Mouse (Mus musculus) CH12.LX (cell line): ENCODE results near the gene Zc3h18. TPM values are rescaled to one million over a fixed set of nuclear protein-coding genes. Genes with fewer than 3 reads are reported as not detected.

ENCODE experiments used
- DNase-seq: peaks from one replicate; pipeline ENCODE4 v3.0.0-alpha.2; 2013; ENCODE audit errors: extremely low read depth
- H3K27ac ChIP-seq: 2 replicates; pipeline ENCODE4 v1.5.1; 2012; ENCODE audit warnings: low read depth, mild to moderate bottlenecking, control low read depth, moderate library complexity; ENCODE audit not compliant: insufficient read depth
- H3K27me3 ChIP-seq: replicated peaks from 2 replicates; pipeline ENCODE3; 2012; ENCODE audit warnings: inconsistent platforms
- H3K36me3 ChIP-seq, 2 experiments: replicated peaks in 1 of 2; 2 replicates each; pipeline versions ENCODE3 to v1.6.1; 2012; ENCODE audit warnings: inconsistent platforms in 1 of 2, low read length in 1 of 2, mild to moderate bottlenecking in 1 of 2, mixed read lengths in 1 of 2, moderate library complexity in 1 of 2; ENCODE audit not compliant: control insufficient read depth in 1 of 2, insufficient read depth in 1 of 2
- H3K4me1 ChIP-seq, 2 experiments: 2 replicates each; pipeline ENCODE4 v1.6.1; 2012; ENCODE audit warnings: inconsistent platforms in 1 of 2, moderate library complexity in 1 of 2; ENCODE audit not compliant: insufficient read depth in 2 of 2, control insufficient read depth in 1 of 2
- H3K4me2 ChIP-seq: 2 replicates; pipeline ENCODE4 v1.6.1; 2012; ENCODE audit warnings: low read depth, mild to moderate bottlenecking, control low read depth; ENCODE audit not compliant: poor library complexity, insufficient read depth, severe bottlenecking
- H3K4me3 ChIP-seq, 3 experiments: fragments of 150-350 bp in 1 of 3; sonication (generic) in 1 of 3; replicated peaks in 1 of 3; 2 replicates each; pipeline versions ENCODE3 to v1.5.1; 2011 to 2012; ENCODE audit warnings: low read depth in 2 of 3, low read length in 2 of 3, mild to moderate bottlenecking in 2 of 3, moderate library complexity in 2 of 3, control low read depth in 1 of 3, improper control_type of control experiment in 1 of 3, inconsistent platforms in 1 of 3, mixed read lengths in 1 of 3; ENCODE audit not compliant: poor library complexity in 1 of 3
- H3K79me2 ChIP-seq: replicated peaks from 2 replicates; pipeline ENCODE4 v1.6.1; 2012; ENCODE audit warnings: mild to moderate bottlenecking, moderate library complexity; ENCODE audit not compliant: control insufficient read depth, poor library complexity, insufficient read depth, severe bottlenecking; ENCODE audit errors: extremely low read depth
- H3K9ac ChIP-seq: 2 replicates; pipeline ENCODE4 v1.6.1; 2012; ENCODE audit warnings: low read depth, mild to moderate bottlenecking, control low read depth, moderate library complexity; ENCODE audit not compliant: insufficient read depth
- H3K9me3 ChIP-seq: replicated peaks from 2 replicates; pipeline ENCODE3; 2012; ENCODE audit warnings: low read length, inconsistent platforms, mixed read lengths
- CHD1 ChIP-seq: IDR thresholded peaks from 2 replicates; pipeline ENCODE4 v1.6.1; 2012; ENCODE audit warnings: low read depth, low read length, improper control_type of control experiment, inconsistent platforms
- CTCF ChIP-seq, 2 experiments: IDR thresholded peaks in 1 of 2; conservative IDR thresholded peaks in 1 of 2; 2 replicates each; pipeline ENCODE4 v1.5.1; 2011 to 2012; ENCODE audit warnings: low read depth in 2 of 2, low read length in 2 of 2, improper control_type of control experiment in 1 of 2, inconsistent platforms in 1 of 2, mild to moderate bottlenecking in 1 of 2, moderate library complexity in 1 of 2
- E2F4 ChIP-seq: IDR thresholded peaks from 2 replicates; pipeline ENCODE4 v1.6.1; 2011; ENCODE audit warnings: low read depth, low read length, improper control_type of control experiment; ENCODE audit not compliant: insufficient replicate concordance
- ELF1 ChIP-seq: IDR thresholded peaks from 2 replicates; pipeline ENCODE4 v1.6.1; 2014; ENCODE audit warnings: low read depth, mild to moderate bottlenecking, inconsistent platforms, low read length, improper control_type of control experiment
- ETS1 ChIP-seq: conservative IDR thresholded peaks from 2 replicates; pipeline ENCODE4 v1.6.1; 2012; ENCODE audit warnings: low read depth, mild to moderate bottlenecking, inconsistent platforms, low read length, improper control_type of control experiment, moderate library complexity
- GABPA ChIP-seq: IDR thresholded peaks from 2 replicates; pipeline ENCODE4 v1.6.1; 2012; ENCODE audit warnings: low read depth, low read length, improper control_type of control experiment, inconsistent platforms; ENCODE audit not compliant: insufficient replicate concordance
- IRF4 ChIP-seq: IDR thresholded peaks from 2 replicates; pipeline ENCODE4 v1.6.1; 2014; ENCODE audit warnings: low read depth, mild to moderate bottlenecking, inconsistent platforms, low read length, improper control_type of control experiment
- JUN ChIP-seq: IDR thresholded peaks from 2 replicates; pipeline ENCODE4 v1.6.1; 2011; ENCODE audit warnings: low read depth, mild to moderate bottlenecking, low read length, improper control_type of control experiment, moderate library complexity; ENCODE audit not compliant: insufficient read depth
- JUND ChIP-seq: conservative IDR thresholded peaks from 2 replicates; pipeline ENCODE4 v1.6.1; 2011; ENCODE audit warnings: low read depth, low read length, improper control_type of control experiment
- KAT2A ChIP-seq: IDR thresholded peaks from 2 replicates; pipeline ENCODE4 v1.6.1; 2012; ENCODE audit warnings: low read length, improper control_type of control experiment, inconsistent platforms; ENCODE audit not compliant: insufficient replicate concordance
- MAFK ChIP-seq: IDR thresholded peaks from 2 replicates; pipeline ENCODE4 v1.6.1; 2011; ENCODE audit warnings: low read length, improper control_type of control experiment; ENCODE audit not compliant: insufficient replicate concordance
- MAX ChIP-seq: IDR thresholded peaks from 2 replicates; pipeline ENCODE4 v1.6.1; 2011; ENCODE audit warnings: low read length, improper control_type of control experiment
- MAZ ChIP-seq: IDR thresholded peaks from 2 replicates; pipeline ENCODE4 v1.6.1; 2012; ENCODE audit warnings: low read depth, mild to moderate bottlenecking, inconsistent platforms, low read length, improper control_type of control experiment, moderate library complexity
- MEF2A ChIP-seq: IDR thresholded peaks from 2 replicates; pipeline ENCODE4 v1.6.1; 2014; ENCODE audit warnings: low read depth, mild to moderate bottlenecking, inconsistent platforms, low read length, improper control_type of control experiment, borderline replicate concordance
- MXI1 ChIP-seq: IDR thresholded peaks from 2 replicates; pipeline ENCODE4 v1.6.1; 2011; ENCODE audit warnings: mild to moderate bottlenecking, low read depth, low read length, improper control_type of control experiment
- MYC ChIP-seq: IDR thresholded peaks from 2 replicates; pipeline ENCODE4 v1.6.1; 2011; ENCODE audit warnings: low read depth, mild to moderate bottlenecking, improper control_type of control experiment, low read length
- NELFE ChIP-seq: IDR thresholded peaks from 2 replicates; pipeline ENCODE4 v1.6.1; 2011; ENCODE audit warnings: low read depth, low read length, improper control_type of control experiment
- NRF1 ChIP-seq: IDR thresholded peaks from 2 replicates; pipeline ENCODE4 v1.6.1; 2014; ENCODE audit warnings: low read depth, mild to moderate bottlenecking, inconsistent platforms, low read length, improper control_type of control experiment, moderate library complexity
- PAX5 ChIP-seq: IDR thresholded peaks from 2 replicates; pipeline ENCODE4 v1.6.1; 2012; ENCODE audit warnings: low read length, inconsistent platforms, mixed read lengths
- POLR2A ChIP-seq: IDR thresholded peaks from 2 replicates; pipeline ENCODE4 v1.6.1; 2011; ENCODE audit warnings: low read depth, mild to moderate bottlenecking, improper control_type of control experiment, low read length
- POLR2AphosphoS2 ChIP-seq: IDR thresholded peaks from 2 replicates; pipeline ENCODE4 v1.6.1; 2011; ENCODE audit warnings: low read depth, low read length, improper control_type of control experiment
- RAD21 ChIP-seq: IDR thresholded peaks from 2 replicates; pipeline ENCODE4 v1.6.1; 2011; ENCODE audit warnings: low read depth, mild to moderate bottlenecking, low read length, improper control_type of control experiment, moderate library complexity
- RCOR1 ChIP-seq: conservative IDR thresholded peaks from 2 replicates; pipeline ENCODE4 v1.6.1; 2012; ENCODE audit warnings: low read depth, mild to moderate bottlenecking, inconsistent platforms, low read length, improper control_type of control experiment
- SIN3A ChIP-seq: IDR thresholded peaks from 2 replicates; pipeline ENCODE4 v1.6.1; 2012; ENCODE audit warnings: low read length, improper control_type of control experiment, inconsistent platforms
- SMC3 ChIP-seq: IDR thresholded peaks from 2 replicates; pipeline ENCODE4 v1.6.1; 2011; ENCODE audit warnings: low read depth, low read length, improper control_type of control experiment
- TBP ChIP-seq: conservative IDR thresholded peaks from 2 replicates; pipeline ENCODE4 v1.6.1; 2011; ENCODE audit warnings: low read depth, low read length, improper control_type of control experiment
- TCF12 ChIP-seq: IDR thresholded peaks from 2 replicates; pipeline ENCODE4 v1.6.1; 2014; ENCODE audit warnings: low read depth, mild to moderate bottlenecking, inconsistent platforms, low read length, improper control_type of control experiment
- USF1 ChIP-seq: IDR thresholded peaks from 2 replicates; pipeline ENCODE4 v1.6.1; 2014; ENCODE audit warnings: low read depth, mild to moderate bottlenecking, inconsistent platforms, low read length, improper control_type of control experiment
- ZC3H11A ChIP-seq: IDR thresholded peaks from 2 replicates; pipeline ENCODE4 v1.6.1; 2012; ENCODE audit warnings: low read depth, mild to moderate bottlenecking, inconsistent platforms, low read length, improper control_type of control experiment
- ZKSCAN1 ChIP-seq: IDR thresholded peaks from 2 replicates; pipeline ENCODE4 v1.6.1; 2012; ENCODE audit warnings: low read depth, inconsistent platforms, low read length, improper control_type of control experiment, borderline replicate concordance
- ZNF384 ChIP-seq: IDR thresholded peaks from 2 replicates; pipeline ENCODE4 v1.6.1; 2012; ENCODE audit warnings: low read depth, low read length, improper control_type of control experiment, inconsistent platforms
- dilution Hi-C: fragments of 300-500 bp; cut with MboI; formaldehyde crosslinking; loops from 2 replicates; pipeline ENCODE4 v1.14.3; 2020; ENCODE audit warnings: low sequenced_read_pairs; ENCODE audit not compliant: extremely low pct_unique_long_range_greater_than_20kb, extremely low pct_ligation_motif_present
- in situ Hi-C: fragments of 300-500 bp; cut with MboI; formaldehyde crosslinking; loops from 3 replicates; pipeline ENCODE4 v1.14.3; 2019; ENCODE audit warnings: low sequenced_read_pairs, low pct_ligation_motif_present, low pct_unique_long_range_greater_than_20kb, mixed read lengths
- polyA plus RNA-seq: library from polyadenylated mRNA; unstranded; fragments of >175 nt; gene quantifications from 2 replicates; pipeline ENCODE4 v1.2.1, GENCODE M21; 2012; ENCODE audit warnings: low read depth; ENCODE audit not compliant: insufficient read length
- total RNA-seq, 2 experiments: library from RNA; depleted of rRNA; stranded (reverse); fragments of 300-350 nt in 1 of 2; fragments of >200 nt in 1 of 2; gene quantifications; 2 replicates each; pipeline ENCODE4 v1.2.3; 2012 to 2014

Zc3h18 gene
- total and polyA plus RNA-seq, 3 experiments = 34.6 to 83.0 (median 58.5) TPM

GRCm38 (mm10) chr8:122369665-122370064, 6.7 kb upstream of the Zc3h18 start:
- peaks cover 10 to 44% of the 10 kb centered on the region in 2 experiments for H3K4me1 ChIP-seq
- peak; percentile 65 to 90 for TF ChIP-seq CTCF (conservative IDR thresholded peaks at IDR 0.05 in 1 of 2, IDR thresholded peaks at IDR 0.05 in 1 of 2; ENCODE audit: low read depth in 2 of 2, low read length in 2 of 2)
- 0 out of 2 replicates have a peak, but pooled peaks have one; percentile 32 for TF ChIP-seq SIN3A
- TF ChIP-seq GABPA = no peak
- TF ChIP-seq SMC3 = peak; percentile 92
- TF ChIP-seq KAT2A = 0 out of 2 replicates have a peak, but pooled peaks have one; percentile 13
- no peak for TF ChIP-seq MAFK
- TF ChIP-seq PAX5 = no peak
- TF ChIP-seq USF1 = no peak
- no peak for TF ChIP-seq ZKSCAN1
- no peak for TF ChIP-seq MAZ
- peak; percentile 23; the same call in 1 of the 2 replicates for TF ChIP-seq IRF4
- TF ChIP-seq NELFE = peak; percentile 23; the same call in 1 of the 2 replicates
- no peak for TF ChIP-seq POLR2AphosphoS2
- TF ChIP-seq NRF1 = no peak
- peak; percentile 76 for TF ChIP-seq RAD21
- TF ChIP-seq MYC = no peak
- no peak for TF ChIP-seq JUN
- no peaks in the 10 kb centered on the region for H3K79me2 ChIP-seq
- H3K9me3 ChIP-seq = peaks cover 5% of the 10 kb centered on the region
- H3K4me3 ChIP-seq = no peak overlapping the region
- peaks cover 0 to 18% of the 10 kb centered on the region in 2 experiments for H3K36me3 ChIP-seq
- in situ Hi-C loops (no loop called here), dilution Hi-C loops (no loop called here)
- no peak overlapping the region for H3K4me2 ChIP-seq
- no peak overlapping the region for H3K27ac ChIP-seq
- DNase-seq = peak; percentile 65
- H3K27me3 ChIP-seq = no peaks in the 10 kb centered on the region
- no peak overlapping the region for H3K9ac ChIP-seq

GRCm38 (mm10) chr8:122371706-122372105, 4.7 kb upstream of the Zc3h18 start:
- Histone ChIP-seq H3K9ac (no peak overlapping the region), H3K27ac (no peak overlapping the region), H3K9me3 (no peaks in the 10 kb centered on the region), H3K27me3 (no peaks in the 10 kb centered on the region), H3K4me1 (peaks cover 16 to 52% of the 10 kb centered on the region in 2 experiments), H3K36me3 (peaks cover 3 to 20% of the 10 kb centered on the region in 2 experiments), H3K4me2 (peak overlapping the region; percentile 57), H3K79me2 (no peaks in the 10 kb centered on the region), H3K4me3 (peak overlapping the region in 2 of 3 experiments; percentile 23 to 35)
- peak; percentile 67 for DNase-seq
- in situ Hi-C loops = no loop called here
- dilution Hi-C loops = no loop called here
- TF ChIP-seq IRF4 = no peak
- no peak for TF ChIP-seq CTCF (conservative IDR thresholded peaks at IDR 0.05 in 1 of 2, IDR thresholded peaks at IDR 0.05 in 1 of 2; ENCODE audit: low read depth in 2 of 2, low read length in 2 of 2)
- TF ChIP-seq POLR2A = peak; percentile 49
- no peak for TF ChIP-seq JUN
- TF ChIP-seq RAD21 = no peak
- no peak for TF ChIP-seq ZC3H11A
- no peak for TF ChIP-seq JUND
- no peak for TF ChIP-seq MAX
- TF ChIP-seq MAFK = no peak
- TF ChIP-seq ELF1 = no peak
- TF ChIP-seq NRF1 = no peak
- no peak for TF ChIP-seq ZNF384
- TF ChIP-seq POLR2AphosphoS2 = no peak
- TF ChIP-seq KAT2A = no peak
- no peak for TF ChIP-seq RCOR1
- 0 out of 2 replicates have a peak, but pooled peaks have one; percentile 21 for TF ChIP-seq TBP
- TF ChIP-seq MXI1 = peak; percentile 82
- no peak for TF ChIP-seq GABPA
- TF ChIP-seq MEF2A = no peak
- peak; percentile 34; the same call in 1 of the 2 replicates for TF ChIP-seq SIN3A
- 0 out of 2 replicates have a peak, but pooled peaks have one; percentile 35 for TF ChIP-seq MYC
- TF ChIP-seq CHD1 = no peak
- TF ChIP-seq TCF12 = peak; percentile 15; the same call in 1 of the 2 replicates
- TF ChIP-seq E2F4 = no peak
- no peak for TF ChIP-seq ETS1
